Mouse (Mus musculus) large intestine, adult 2 months (tissue): ENCODE measurements around the gene Klhl9. TPM values are rescaled to one million over a fixed set of nuclear protein-coding genes. Genes with fewer than 3 reads are reported as not detected.

ENCODE experiments used
- polyA plus RNA-seq: library from polyadenylated mRNA; depleted of rRNA; stranded (reverse); fragments of >200 nt; gene quantifications from 2 replicates; pipeline ENCODE4 v1.2.3, GENCODE M21; 2012; rRNA removed

The Klhl9 gene
- polyA plus RNA-seq, 1 experiment, result 7.2 TPM

Other genes starting within 250 kb of the Klhl9 start
- not detected in 2 replicates for gene Ifnb1, start 199.7 kb downstream of the Klhl9 start, polyA plus RNA-seq
- gene Ifna15, start 164.2 kb downstream of the Klhl9 start, polyA plus RNA-seq, result not detected in 2 replicates
- gene Ifna14, start 150.7 kb downstream of the Klhl9 start, polyA plus RNA-seq, result not detected in 2 replicates
- not detected in 2 replicates for gene Ifna9, start 130.1 kb downstream of the Klhl9 start, polyA plus RNA-seq
- not detected in 2 replicates for gene Ifna12, start 119.1 kb downstream of the Klhl9 start, polyA plus RNA-seq
- not detected in 2 replicates for gene C87499, start 88.1 kb downstream of the Klhl9 start, polyA plus RNA-seq
- gene Ifna13, start 78.0 kb downstream of the Klhl9 start, polyA plus RNA-seq, result not detected in 2 replicates
- not detected in 2 replicates for gene Ifna16, start 45.5 kb downstream of the Klhl9 start, polyA plus RNA-seq
- not detected in 2 replicates for gene Ifna2, start 38.6 kb downstream of the Klhl9 start, polyA plus RNA-seq
- not detected in 2 replicates for gene Ifnab, start 31.1 kb downstream of the Klhl9 start, polyA plus RNA-seq
- gene Gm26566, start 660 bp downstream of the Klhl9 start, polyA plus RNA-seq, result 0.15 and 0.21 TPM in 2 replicates
- not detected in 2 replicates for gene Gm13271, start 32.4 kb upstream of the Klhl9 start, polyA plus RNA-seq
- gene Gm13283, start 37.7 kb upstream of the Klhl9 start, polyA plus RNA-seq, result not detected in 2 replicates
- gene Gm13290, start 51.4 kb upstream of the Klhl9 start, polyA plus RNA-seq, result not detected in 2 replicates
- not detected in 2 replicates for gene Gm13289, start 54.5 kb upstream of the Klhl9 start, polyA plus RNA-seq
- gene Gm13272, start 57.4 kb upstream of the Klhl9 start, polyA plus RNA-seq, result not detected in 2 replicates
- gene Ifnz, start 59.7 kb upstream of the Klhl9 start, polyA plus RNA-seq, result not detected in 2 replicates
- gene Gm13276, start 63.2 kb upstream of the Klhl9 start, polyA plus RNA-seq, result not detected in 2 replicates
- not detected in 2 replicates for gene Gm13277, start 66.2 kb upstream of the Klhl9 start, polyA plus RNA-seq
- gene Gm13278, start 69.1 kb upstream of the Klhl9 start, polyA plus RNA-seq, result not detected in 2 replicates
- not detected in 2 replicates for gene Gm13275, start 72.0 kb upstream of the Klhl9 start, polyA plus RNA-seq
- gene Gm13279, start 74.9 kb upstream of the Klhl9 start, polyA plus RNA-seq, result not detected in 2 replicates
- gene Gm13285, start 77.2 kb upstream of the Klhl9 start, polyA plus RNA-seq, result not detected in 2 replicates
- gene Gm13287, start 80.8 kb upstream of the Klhl9 start, polyA plus RNA-seq, result not detected in 2 replicates
- not detected in 2 replicates for gene Gm13288, start 83.1 kb upstream of the Klhl9 start, polyA plus RNA-seq
- gene Ifna7, start 93.8 kb upstream of the Klhl9 start, polyA plus RNA-seq, result not detected in 2 replicates
- gene Ifna11, start 97.5 kb upstream of the Klhl9 start, polyA plus RNA-seq, result not detected in 2 replicates
- gene Ifna6, start 105.0 kb upstream of the Klhl9 start, polyA plus RNA-seq, result not detected in 2 replicates
- gene Ifna5, start 113.1 kb upstream of the Klhl9 start, polyA plus RNA-seq, result not detected in 2 replicates
- not detected in 2 replicates for gene Ifna4, start 119.4 kb upstream of the Klhl9 start, polyA plus RNA-seq
- gene Ifna1, start 127.6 kb upstream of the Klhl9 start, polyA plus RNA-seq, result not detected in 2 replicates
- not detected in 2 replicates for gene Ifne, start 157.7 kb upstream of the Klhl9 start, polyA plus RNA-seq